Mouse (Mus musculus) E14TG2a.4 (cell line): ENCODE results near the gene Nppa.

Source experiments
- H3K27me3 ChIP-seq: 2 replicates; pipeline ENCODE4 v1.6.1; 2014; ENCODE audit warnings: low read length, control low read depth; ENCODE audit not compliant: insufficient read depth
- H3K36me3 ChIP-seq: 2 replicates; pipeline ENCODE4 v1.6.1; 2014; ENCODE audit warnings: low read length, control low read depth; ENCODE audit not compliant: insufficient read depth
- H3K4me1 ChIP-seq: replicated peaks from 2 replicates; pipeline ENCODE4 v1.6.1; 2014; ENCODE audit warnings: low read depth, low read length, control low read depth
- H3K4me3 ChIP-seq: replicated peaks from 2 replicates; pipeline ENCODE4 v1.5.1; 2014; ENCODE audit warnings: mild to moderate bottlenecking, low read length
- H3K9me3 ChIP-seq: 2 replicates; pipeline ENCODE4 v1.6.1; 2014; ENCODE audit warnings: low read length, control low read depth
- CTCF ChIP-seq: conservative IDR thresholded peaks from 2 replicates; pipeline ENCODE4 v1.5.1; 2014; ENCODE audit warnings: low read length
- NANOG ChIP-seq: IDR thresholded peaks from 2 replicates; pipeline ENCODE4 v1.6.1; 2014; ENCODE audit warnings: borderline replicate concordance, low read length, mixed read lengths
- POU5F1 ChIP-seq: IDR thresholded peaks from 2 replicates; pipeline ENCODE4 v1.6.1; 2014; ENCODE audit warnings: low read length, borderline replicate concordance

The Nppa gene

GRCm38 (mm10) chr4:148001013-148001789 lies 679 bp downstream of the Nppa start:
- Histone ChIP-seq H3K9me3 (no peaks in the 10 kb centered on the region), H3K36me3 (peaks cover 50% of the 10 kb centered on the region), H3K27me3 (no peaks in the 10 kb centered on the region), H3K4me3 (no peak overlapping the region), H3K4me1 (peaks cover 35% of the 10 kb centered on the region)
- TF ChIP-seq NANOG: no peak
- TF ChIP-seq CTCF: no peak
- no peak for TF ChIP-seq POU5F1

- Histone ChIP-seq H3K36me3 (peaks cover 56% of the 10 kb centered on the region), H3K27me3 (no peaks in the 10 kb centered on the region), H3K9me3 (no peaks in the 10 kb centered on the region), H3K4me3 (no peak overlapping the region), H3K4me1 (peaks cover 34% of the 10 kb centered on the region)
- TF ChIP-seq NANOG (no peak), POU5F1 (no peak), CTCF (no peak)
Observed at GRCm38 (mm10) chr4:148001866-148002265, 1.3 kb downstream of the Nppa start.

DNA sequence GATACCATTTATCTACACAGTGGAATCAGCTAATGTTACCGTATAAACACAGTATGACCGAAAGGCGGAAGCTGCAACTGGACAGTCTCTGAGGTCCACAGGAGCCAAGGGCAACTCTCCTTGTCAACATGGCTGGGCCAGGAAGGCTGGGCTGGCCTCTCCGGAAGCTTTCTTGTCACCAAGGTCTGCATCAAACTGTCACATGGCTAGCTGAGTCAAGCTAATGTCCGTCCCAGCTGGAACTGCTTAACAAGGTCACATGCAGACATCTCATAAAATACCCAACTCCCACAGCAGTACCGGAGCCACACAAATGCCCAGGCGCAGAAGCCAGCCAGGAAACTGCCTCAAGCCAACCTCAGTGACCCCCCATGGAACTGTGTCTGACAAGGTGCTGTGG lies 3.8 kb downstream of the Nppa start:
- no peaks in the 10 kb centered on the region for H3K27me3 ChIP-seq
- peaks cover 16% of the 10 kb centered on the region for H3K4me1 ChIP-seq
- no peak overlapping the region for H3K4me3 ChIP-seq
- H3K9me3 ChIP-seq: no peaks in the 10 kb centered on the region
- no peak for TF ChIP-seq CTCF
- no peak for TF ChIP-seq NANOG
- no peak for TF ChIP-seq POU5F1
- peaks cover 81% of the 10 kb centered on the region for H3K36me3 ChIP-seq

- Histone ChIP-seq H3K36me3 (peaks cover 100% of the 10 kb centered on the region), H3K27me3 (no peaks in the 10 kb centered on the region), H3K4me1 (peaks cover 5% of the 10 kb centered on the region; the same call in 1 of the 2 replicates), H3K4me3 (no peak overlapping the region), H3K9me3 (no peaks in the 10 kb centered on the region)
- TF ChIP-seq POU5F1: no peak
- no peak for TF ChIP-seq NANOG
- peak; percentile 11; the same call in 1 of the 2 replicates for TF ChIP-seq CTCF
Observed at GRCm38 (mm10) chr4:148008412-148008811, 7.9 kb downstream of the Nppa start.

- H3K36me3 ChIP-seq: peaks cover 100% of the 10 kb centered on the region
- no peaks in the 10 kb centered on the region for H3K9me3 ChIP-seq
- H3K4me1 ChIP-seq: peaks cover 5% of the 10 kb centered on the region; the same call in 1 of the 2 replicates
- H3K27me3 ChIP-seq: no peaks in the 10 kb centered on the region
- H3K4me3 ChIP-seq: no peak overlapping the region
- TF ChIP-seq POU5F1 (no peak), CTCF (no peak), NANOG (no peak)
Observed at GRCm38 (mm10) chr4:148009641-148010040, 9.1 kb downstream of the Nppa start.

- TF ChIP-seq NANOG (no peak), CTCF (no peak), POU5F1 (no peak)
- no peaks in the 10 kb centered on the region for H3K9me3 ChIP-seq
- H3K4me1 ChIP-seq: peaks cover 7% of the 10 kb centered on the region; the same call in 1 of the 2 replicates
- peaks cover 100% of the 10 kb centered on the region for H3K36me3 ChIP-seq
- H3K4me3 ChIP-seq: no peak overlapping the region
- no peaks in the 10 kb centered on the region for H3K27me3 ChIP-seq
Observed at GRCm38 (mm10) chr4:148011332-148011731, 10.8 kb downstream of the Nppa start.

DNA sequence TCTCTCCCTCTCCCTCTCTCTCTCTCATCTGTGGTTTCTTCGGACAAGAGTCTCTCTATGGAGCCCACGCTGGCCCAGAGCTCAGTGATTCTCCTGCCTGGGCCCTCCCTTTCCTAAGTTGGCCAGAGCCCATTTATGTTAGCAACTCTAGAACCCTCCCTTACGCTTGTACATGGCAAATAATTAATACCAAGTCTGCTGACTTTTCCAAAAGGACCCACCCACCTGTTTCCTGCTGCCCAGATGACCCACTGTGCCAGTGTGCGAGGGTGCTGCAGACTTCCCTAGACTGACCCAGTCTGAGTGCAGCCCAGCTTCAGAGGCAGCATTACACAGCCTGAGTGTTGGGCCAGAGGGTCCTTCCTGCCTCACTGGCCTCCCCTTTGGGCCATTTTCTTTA lies 11.7 kb downstream of the Nppa start:
- H3K4me3 ChIP-seq: no peak overlapping the region
- H3K9me3 ChIP-seq: no peaks in the 10 kb centered on the region
- H3K36me3 ChIP-seq: peaks cover 100% of the 10 kb centered on the region
- H3K27me3 ChIP-seq: no peaks in the 10 kb centered on the region
- TF ChIP-seq NANOG (no peak), POU5F1 (no peak)
- H3K4me1 ChIP-seq: peaks cover 15% of the 10 kb centered on the region; the same call in 1 of the 2 replicates

GRCm38 (mm10) chr4:148015418-148015817 lies 14.9 kb downstream of the Nppa start:
- Histone ChIP-seq H3K27me3 (no peaks in the 10 kb centered on the region), H3K4me1 (0 out of 2 replicates have a peak, but pooled peaks cover 13% of the 10 kb centered on the region), H3K4me3 (no peak overlapping the region), H3K9me3 (no peaks in the 10 kb centered on the region), H3K36me3 (peaks cover 100% of the 10 kb centered on the region)
- TF ChIP-seq NANOG (no peak), CTCF (peak; percentile 87), POU5F1 (no peak)

DNA sequence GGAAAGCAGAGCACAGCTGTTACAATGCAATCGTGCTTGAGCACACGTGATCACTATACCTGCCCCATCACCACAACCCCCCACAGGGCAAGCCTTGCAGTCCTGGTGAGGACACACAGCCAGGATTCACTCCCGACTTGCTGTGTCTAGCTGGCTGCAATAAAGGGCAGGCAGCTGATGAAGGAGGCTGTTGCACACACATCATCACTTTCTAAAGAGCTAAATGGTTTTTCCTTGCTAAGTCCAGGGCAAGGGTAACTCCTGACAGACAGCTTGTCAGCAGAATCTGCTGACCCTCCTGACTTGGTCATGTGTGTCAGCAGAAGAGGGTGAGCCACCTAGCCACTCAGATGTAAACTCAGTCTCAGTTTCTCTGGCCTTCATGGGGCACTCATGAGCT lies 16.5 kb downstream of the Nppa start:
- Histone ChIP-seq H3K4me3 (no peak overlapping the region), H3K27me3 (no peaks in the 10 kb centered on the region), H3K4me1 (0 out of 2 replicates have a peak, but pooled peaks cover 13% of the 10 kb centered on the region), H3K9me3 (no peaks in the 10 kb centered on the region), H3K36me3 (peaks cover 100% of the 10 kb centered on the region)
- no peak for TF ChIP-seq CTCF
